Mouse (Mus musculus): Measurements from ENCODE around the gene Nos3.

Gene Nos3

GRCm38 (mm10) chr5:24427285-24427633 is 62.6 kb downstream of the Nos3 start:
- DNase-seq (ENCODE audit: low spot score) = no peak

GRCm38 (mm10) chr5:24427981-24428402 is 63.4 kb downstream of the Nos3 start:
- DNase-seq (ENCODE audit: low spot score) = no peak

- no peak for DNase-seq (ENCODE audit: low spot score)
These were observed 64.0 kb downstream of the Nos3 start for GRCm38 (mm10) chr5:24428596-24428995.

DNA sequence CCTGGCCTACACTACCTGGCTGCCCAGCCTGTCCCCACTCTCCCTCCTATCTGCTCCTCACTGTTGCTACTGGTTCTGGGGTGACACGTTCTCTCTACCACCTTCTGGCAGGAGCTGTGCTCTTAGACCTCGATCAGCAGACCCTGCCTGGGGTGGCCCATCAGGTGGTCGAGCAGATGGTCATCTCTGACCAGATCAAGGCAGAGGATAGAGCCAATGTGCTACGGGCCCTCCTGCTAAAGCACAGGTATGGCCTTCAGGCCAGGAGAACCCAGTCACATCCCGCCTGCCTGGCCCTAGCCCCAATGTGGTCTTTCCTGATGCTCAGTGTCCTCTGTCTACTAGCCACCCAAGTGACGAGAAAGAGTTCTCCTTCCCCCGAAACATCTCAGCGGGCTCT is 69.4 kb downstream of the Nos3 start:
- no peak for DNase-seq (ENCODE audit: low spot score)
